Mouse (Mus musculus) megakaryocyte, adult 5-6 weeks (primary cell): ENCODE results near the gene Sh2b1. TPM values are rescaled to one million over a fixed set of nuclear protein-coding genes. Genes with fewer than 3 reads are reported as not detected.
"Not testable (repeated sequence)": the region's sequence is repeated elsewhere in the genome, so short reads cannot be mapped to it uniquely, and the experiment has no call there.

Source experiments
- ATAC-seq: 2 replicates; pipeline ENCODE4 v1.8.0; 2016; ENCODE audit warnings: mild to moderate bottlenecking, inconsistent platforms; ENCODE audit not compliant: poor library complexity, severe bottlenecking
- total RNA-seq, 2 experiments: library from RNA; stranded (forward) in 1 of 2; stranded (reverse) in 1 of 2; fragments of 153-499, 151-499 nt in 1 of 2; fragments of 221-1000, 200-1000 nt in 1 of 2; gene quantifications; 2 replicates each; pipeline versions ENCODE4 v1.2.3 to v1.2.4; 2015 to 2017

The Sh2b1 gene
- total RNA-seq (2015), result 18.2 and 20.6 TPM in 2 replicates
- total RNA-seq (2017), result 9.9 and 10.6 TPM in 2 replicates

GRCm38 (mm10) chr7:126474993-126475581 lies at the start of gene Sh2b1:
Gene Sh2b1 (minus strand): TSS chr7:126475424.
- peak; percentile 70 for ATAC-seq

GRCm38 (mm10) chr7:126523316-126523715 lies 48.1 kb upstream of the Sh2b1 start:
- no peak for ATAC-seq

- ATAC-seq, result no peak
These were observed 44.3 kb upstream of the Sh2b1 start for GRCm38 (mm10) chr7:126519513-126519912.

- ATAC-seq, result no peak
These were observed 43.2 kb upstream of the Sh2b1 start for GRCm38 (mm10) chr7:126518261-126518941.

GRCm38 (mm10) chr7:126511287-126511686 lies 36.1 kb upstream of the Sh2b1 start:
- no peak for ATAC-seq

GRCm38 (mm10) chr7:126507126-126507778 lies 32.0 kb upstream of the Sh2b1 start:
- no peak for ATAC-seq

GRCm38 (mm10) chr7:126504913-126505312 lies 29.7 kb upstream of the Sh2b1 start:
- no peak for ATAC-seq

GRCm38 (mm10) chr7:126503273-126503878 lies 28.2 kb upstream of the Sh2b1 start, which contains the start of gene Atxn2l:
Gene Atxn2l (minus strand): TSS chr7:126503437.
- ATAC-seq, result peak; percentile 87

GRCm38 (mm10) chr7:126502751-126503150 lies 27.5 kb upstream of the Sh2b1 start:
- ATAC-seq, result 0 out of 2 replicates have a peak, but pooled peaks have one; percentile 1

- ATAC-seq, result peak; percentile 49
These were observed 27.0 kb upstream of the Sh2b1 start for GRCm38 (mm10) chr7:126502023-126502741.

- no peak for ATAC-seq
These were observed 26.4 kb upstream of the Sh2b1 start for GRCm38 (mm10) chr7:126501684-126502022.

- ATAC-seq, result no peak
These were observed 24.2 kb upstream of the Sh2b1 start for GRCm38 (mm10) chr7:126499416-126499815.

- ATAC-seq, result no peak
These were observed 22.7 kb upstream of the Sh2b1 start for GRCm38 (mm10) chr7:126497966-126498365.

- no peak for ATAC-seq
These were observed 21.3 kb upstream of the Sh2b1 start for GRCm38 (mm10) chr7:126496475-126496874.

- ATAC-seq, result no peak
These were observed 18.9 kb upstream of the Sh2b1 start for GRCm38 (mm10) chr7:126494120-126494519.

GRCm38 (mm10) chr7:126491973-126492372 lies 16.7 kb upstream of the Sh2b1 start:
- ATAC-seq, result no peak

- ATAC-seq, result no peak
These were observed 15.8 kb upstream of the Sh2b1 start for GRCm38 (mm10) chr7:126491005-126491404.

GRCm38 (mm10) chr7:126487617-126488385 lies 12.6 kb upstream of the Sh2b1 start:
- ATAC-seq, result not testable (repeated sequence)

- ATAC-seq, result peak; percentile 79
These were observed 11.8 kb upstream of the Sh2b1 start, which contains the start of gene Tufm for GRCm38 (mm10) chr7:126487052-126487483. Gene Tufm (plus strand): TSS chr7:126487361.

- peak; percentile 84 for ATAC-seq
These were observed 7.2 kb upstream of the Sh2b1 start for GRCm38 (mm10) chr7:126482392-126482871.
